Mouse (Mus musculus): ENCODE results near the gene Tmem178b.

Tmem178b gene

GRCm38 (mm10) chr6:39872901-39873591 is at the start of gene Tmem178b:
Gene Tmem178b (plus strand): TSS chr6:39873271.
- no peak for DNase-seq (ENCODE audit: low read depth, low spot score)

DNA sequence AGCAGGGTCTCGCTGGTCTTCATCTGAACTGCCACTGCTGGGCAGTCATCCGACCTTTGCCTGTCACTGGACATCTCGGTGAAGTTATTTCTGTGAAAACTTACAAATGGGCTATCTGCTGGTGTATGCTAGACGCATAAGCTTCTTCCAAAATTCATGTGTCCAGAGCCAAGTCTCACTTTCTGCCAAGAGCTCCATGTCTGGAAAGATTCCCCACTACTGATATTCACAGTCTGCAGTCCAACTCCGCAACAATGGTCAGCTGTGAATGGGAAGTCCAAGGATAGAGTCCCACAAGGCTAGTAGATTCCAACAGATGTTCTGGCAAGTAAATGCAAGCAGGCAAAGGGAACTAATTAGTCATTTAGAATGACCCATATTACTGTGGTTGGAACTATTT is 44.3 kb upstream of the Tmem178b start:
- DNase-seq (ENCODE audit: low read depth, low spot score), result no peak

DNA sequence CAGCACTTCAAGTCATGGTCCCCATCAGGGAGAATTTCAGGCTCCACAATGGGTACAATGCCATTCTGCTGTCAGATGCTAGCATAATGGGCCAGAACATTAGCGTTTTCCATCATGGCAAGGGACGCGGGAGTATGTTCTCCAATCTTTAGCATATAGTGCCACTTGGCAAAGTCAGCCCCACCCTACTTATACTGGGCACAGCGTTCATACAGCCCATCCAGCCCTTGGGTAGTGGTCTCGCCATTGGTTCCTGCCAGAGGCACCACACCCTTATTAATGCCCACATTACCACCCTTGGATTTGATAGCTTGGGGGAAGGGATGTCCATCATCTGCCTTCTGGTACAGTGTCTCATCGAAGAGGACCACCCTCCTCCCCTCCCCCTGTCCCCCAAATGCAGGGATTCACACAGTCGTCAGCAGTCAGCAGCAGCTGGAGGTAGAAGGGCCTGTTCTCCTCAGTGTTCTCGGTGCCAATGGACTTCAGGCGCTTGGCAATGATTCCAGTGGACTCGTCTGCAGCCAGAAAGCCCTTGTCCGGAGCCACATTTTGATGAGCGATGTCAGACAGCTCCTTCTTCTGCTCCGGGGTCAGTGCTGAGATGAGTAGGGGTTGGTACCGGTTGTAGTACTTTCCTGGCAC is 29.3 kb upstream of the Tmem178b start:
- no peak for DNase-seq (ENCODE audit: low read depth, low spot score)

DNA sequence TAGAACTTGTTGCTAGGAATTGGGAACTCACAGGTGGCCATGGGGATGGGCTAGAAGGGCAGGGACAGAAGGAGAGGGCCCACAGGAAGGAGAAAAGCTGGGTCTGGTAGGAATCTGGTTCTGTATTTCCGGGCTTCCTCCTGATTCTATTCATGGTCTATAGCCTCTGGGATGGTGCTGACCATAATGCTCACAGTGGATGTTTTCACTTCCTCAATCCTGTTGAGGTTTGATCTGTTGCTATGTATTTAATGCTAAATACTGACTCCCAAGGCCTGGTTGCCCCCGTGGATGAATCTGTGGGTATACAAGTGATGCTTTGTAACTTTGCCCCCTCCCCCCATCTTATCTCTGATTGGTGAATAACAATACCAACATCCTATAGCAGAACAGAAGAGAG is 25.5 kb upstream of the Tmem178b start:
- no peak for DNase-seq (ENCODE audit: low read depth, low spot score)

GRCm38 (mm10) chr6:39848766-39849165 is 24.3 kb upstream of the Tmem178b start:
- DNase-seq (ENCODE audit: low read depth, low spot score), result no peak

DNA sequence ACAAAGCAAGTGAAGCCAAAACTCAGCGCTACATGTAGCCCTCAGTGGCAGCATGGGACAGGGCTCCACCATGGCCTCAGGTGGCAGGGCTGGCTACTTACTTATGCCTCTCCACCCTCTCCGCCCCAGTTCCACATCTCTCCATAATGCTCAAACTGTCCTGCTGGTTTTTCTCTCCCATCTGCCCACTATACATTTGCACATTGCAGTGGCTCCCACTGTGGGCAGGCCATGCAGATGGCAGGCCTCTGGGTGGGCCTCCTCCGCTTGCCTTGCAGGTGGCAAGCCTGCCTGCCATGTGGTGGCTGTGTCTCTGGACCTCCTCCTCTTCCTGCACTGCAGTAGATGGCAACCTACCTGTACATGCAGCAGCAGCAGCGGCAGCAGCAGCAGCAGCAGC is 23.4 kb upstream of the Tmem178b start:
- DNase-seq (ENCODE audit: low read depth, low spot score), result no peak

DNA sequence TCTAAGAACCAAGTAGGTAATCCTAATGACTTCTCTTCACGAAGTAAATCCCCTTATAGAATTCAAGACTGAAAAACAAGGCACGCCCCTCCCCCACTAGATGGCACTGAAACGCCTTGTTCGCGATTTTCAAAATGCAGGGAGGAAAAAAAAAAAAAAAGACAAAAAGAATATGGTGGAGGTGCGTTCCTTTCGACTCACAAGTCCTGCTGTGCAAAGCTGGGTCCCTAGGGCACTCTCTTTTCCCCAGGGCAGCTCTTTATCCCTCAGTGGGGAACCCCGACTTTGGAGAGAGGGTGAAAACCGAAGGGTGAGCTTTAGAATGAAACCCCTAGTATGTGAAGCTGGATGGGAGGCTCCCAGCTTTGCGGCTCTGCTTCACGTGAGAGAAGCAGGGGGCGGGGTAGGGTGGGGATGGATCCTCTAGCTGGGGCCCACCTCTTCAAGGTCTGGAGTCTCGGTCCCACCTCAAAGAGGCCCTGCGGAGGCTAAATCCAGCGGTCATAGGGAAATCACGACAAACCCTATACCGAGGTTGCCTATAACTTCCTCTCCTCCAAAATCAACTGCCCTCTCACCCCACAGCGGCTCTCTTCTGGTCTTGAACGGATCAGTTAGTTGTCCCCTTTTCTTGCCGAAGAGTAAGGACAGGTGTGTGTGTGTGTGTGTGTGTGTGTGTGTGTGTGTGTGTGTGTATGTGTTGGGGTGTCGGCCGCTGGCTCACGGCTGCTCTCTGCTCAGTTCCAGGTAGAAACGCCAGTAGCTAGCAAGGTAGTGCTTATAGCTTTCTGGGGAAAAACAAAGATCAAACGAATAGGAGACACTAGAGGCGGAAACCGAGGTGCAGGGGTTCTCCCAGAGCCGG is 2.6 kb upstream of the Tmem178b start:
- DNase-seq (ENCODE audit: low read depth, low spot score), result no peak

- no peak for DNase-seq (ENCODE audit: low read depth, low spot score)
Measured at GRCm38 (mm10) chr6:39871381-39872305, 1.4 kb upstream of the Tmem178b start.

DNA sequence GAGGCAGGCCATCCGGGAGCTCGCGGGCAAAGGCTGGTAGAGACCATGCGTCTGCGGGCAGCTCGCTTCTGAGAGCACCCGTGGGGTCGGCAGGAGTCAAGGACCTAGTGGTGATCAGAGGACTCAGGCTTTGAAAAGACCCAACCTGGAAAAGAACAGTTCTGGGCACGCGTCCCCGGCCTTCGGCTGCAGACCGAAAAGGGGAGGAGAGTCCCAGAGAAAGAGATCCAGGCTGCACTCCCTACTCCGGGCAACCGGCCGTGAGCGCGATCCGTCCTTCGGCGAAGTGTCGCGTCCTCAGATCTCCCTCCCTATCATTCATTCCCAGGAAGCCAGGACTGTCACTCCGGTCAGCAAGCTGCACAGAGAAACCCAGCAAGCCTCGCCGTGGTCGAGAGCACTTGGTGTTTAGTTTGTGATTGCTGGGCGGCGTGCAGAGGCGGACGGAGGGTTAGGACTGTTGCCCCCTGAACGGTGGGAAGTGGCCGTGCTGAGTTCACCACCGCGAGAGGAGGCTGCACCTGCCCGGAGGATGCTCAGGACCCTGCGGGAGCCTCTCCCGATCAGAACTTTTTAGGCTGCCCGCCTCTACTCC is 668 bp upstream of the Tmem178b start:
- no peak for DNase-seq (ENCODE audit: low read depth, low spot score)

- no peak for DNase-seq (ENCODE audit: low read depth, low spot score)
Measured at GRCm38 (mm10) chr6:39875186-39875585, 2.1 kb downstream of the Tmem178b start.

GRCm38 (mm10) chr6:39876444-39876843 is 3.4 kb downstream of the Tmem178b start:
- no peak for DNase-seq (ENCODE audit: low read depth, low spot score)

DNA sequence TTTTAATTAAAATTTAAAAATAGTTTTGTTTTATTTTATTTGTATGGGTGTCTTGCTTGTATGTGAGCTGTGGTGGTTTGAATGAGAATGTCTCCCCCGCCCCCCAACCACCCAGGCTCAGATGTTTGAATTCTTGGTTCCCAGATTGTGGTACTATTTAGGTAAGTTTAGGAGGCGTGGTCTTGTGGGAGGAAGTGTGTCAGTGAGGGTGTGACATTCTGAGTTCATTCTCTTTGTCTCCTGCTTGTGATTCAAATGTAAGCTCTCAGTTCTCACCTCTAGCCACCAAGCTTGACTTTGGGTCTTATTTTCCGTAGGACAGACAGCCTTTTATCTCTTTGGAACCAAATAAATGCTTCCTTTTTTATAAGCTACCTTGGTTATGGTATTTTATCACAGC is 17.7 kb downstream of the Tmem178b start:
- DNase-seq (ENCODE audit: low read depth, low spot score), result no peak

- DNase-seq (ENCODE audit: low read depth, low spot score), result no peak
Measured at GRCm38 (mm10) chr6:39896500-39896899, 23.4 kb downstream of the Tmem178b start.

DNA sequence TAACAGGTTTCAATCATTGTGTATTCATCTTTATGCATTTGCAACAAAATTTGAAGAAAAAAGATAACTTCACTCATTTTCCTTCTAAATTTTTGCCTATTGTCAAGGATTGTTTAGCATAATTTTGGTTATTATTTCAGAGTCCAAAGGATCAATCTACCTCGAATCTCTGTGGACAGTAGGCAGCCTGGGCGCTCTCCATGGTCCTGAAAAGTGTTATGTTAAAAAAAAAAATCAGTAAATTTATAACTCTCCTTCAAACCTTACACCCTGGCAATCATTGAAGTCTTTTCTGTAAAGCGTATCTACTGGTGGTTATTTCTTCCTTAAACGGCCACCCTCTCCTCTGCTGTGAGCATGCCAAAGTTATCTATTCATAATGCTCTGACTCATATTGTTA is 26.2 kb downstream of the Tmem178b start:
- DNase-seq (ENCODE audit: low read depth, low spot score), result no peak

DNA sequence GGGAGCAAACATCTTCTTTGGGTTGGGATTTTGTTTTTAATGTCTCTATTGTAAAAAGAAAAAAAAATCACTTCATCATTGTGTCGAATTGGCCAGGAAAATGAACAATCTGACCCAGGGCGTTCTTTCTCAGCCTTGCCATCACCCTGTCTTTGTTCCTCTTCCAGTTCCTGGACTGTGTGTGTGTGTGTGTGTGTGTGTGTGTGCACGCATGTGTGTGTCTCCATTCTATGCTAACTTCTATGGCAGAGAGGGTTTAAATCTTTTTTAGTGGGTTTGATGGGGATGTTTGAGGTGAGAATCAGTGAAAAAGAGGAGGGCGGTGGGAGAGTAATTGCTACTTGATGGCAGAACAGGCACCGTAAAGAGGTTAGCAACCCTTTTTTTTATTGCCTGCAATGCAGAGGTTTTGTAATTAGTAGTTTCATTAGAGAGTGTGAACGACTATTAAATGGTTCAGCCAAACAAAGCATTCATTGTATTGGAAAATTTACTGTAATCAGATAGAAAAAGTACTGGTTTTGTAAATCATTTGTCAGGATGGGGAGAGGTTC is 30.2 kb downstream of the Tmem178b start:
- no peak for DNase-seq (ENCODE audit: low read depth, low spot score)

DNA sequence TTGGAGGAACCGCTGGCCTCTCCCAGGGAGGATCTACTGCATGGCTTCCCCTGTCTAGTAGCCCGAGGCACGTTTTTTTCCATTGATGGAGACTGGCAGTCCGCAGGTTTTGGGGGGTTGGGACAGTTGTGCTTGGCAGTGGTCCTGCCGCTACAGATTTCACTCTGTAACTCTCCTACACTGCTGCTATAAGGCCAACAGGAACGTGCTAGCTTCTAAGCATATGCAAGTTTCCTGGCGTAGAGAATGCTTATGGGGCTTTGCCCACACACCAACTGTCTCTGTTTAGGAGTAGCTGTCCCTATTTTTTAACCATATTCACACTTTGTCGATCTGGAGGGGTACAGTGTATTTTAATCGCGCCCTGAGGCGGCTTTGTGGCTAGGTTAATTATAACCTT is 30.8 kb downstream of the Tmem178b start:
- no peak for DNase-seq (ENCODE audit: low read depth, low spot score)

DNA sequence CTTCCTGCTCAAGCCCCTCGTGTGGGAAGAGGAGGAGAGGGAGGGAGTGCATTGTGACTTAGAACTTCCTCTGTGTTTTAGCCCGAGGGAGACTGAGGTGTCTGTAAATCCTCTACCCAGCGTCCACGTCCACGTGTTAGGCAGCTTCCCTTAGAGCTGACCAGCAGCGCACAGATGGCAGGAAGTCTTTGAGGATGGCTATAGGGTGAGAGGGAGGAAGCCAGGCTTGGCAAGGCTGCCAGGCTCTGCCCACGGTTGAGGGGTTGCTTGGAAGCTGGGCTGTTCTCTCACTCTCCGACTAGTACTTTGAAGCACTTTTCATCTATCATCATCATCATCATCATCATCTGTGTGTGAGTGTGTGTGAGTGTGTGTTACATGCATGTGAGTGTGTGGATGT is 41.9 kb downstream of the Tmem178b start:
- DNase-seq (ENCODE audit: low read depth, low spot score), result no peak

- DNase-seq (ENCODE audit: low read depth, low spot score), result no peak
Measured at GRCm38 (mm10) chr6:39915636-39916281, 42.7 kb downstream of the Tmem178b start.

GRCm38 (mm10) chr6:39916514-39916913 is 43.4 kb downstream of the Tmem178b start:
- no peak for DNase-seq (ENCODE audit: low read depth, low spot score)

GRCm38 (mm10) chr6:39917242-39917641 is 44.2 kb downstream of the Tmem178b start:
- no peak for DNase-seq (ENCODE audit: low read depth, low spot score)

All from c-Kit-negative CD71-positive TER-119-positive erythroid progenitor cells, embryonic 14.5 days (primary cell).